Mouse (Mus musculus) heart, adult 11 months (tissue): ENCODE data around the gene Hydin.
"Not testable (repeated sequence)": the region's sequence is repeated elsewhere in the genome, so short reads cannot be mapped to it uniquely, and the experiment has no call there.

Source experiments
- DNase-seq: peaks from one replicate; pipeline ENCODE4 v3.0.0; 2022

Hydin gene

DNA sequence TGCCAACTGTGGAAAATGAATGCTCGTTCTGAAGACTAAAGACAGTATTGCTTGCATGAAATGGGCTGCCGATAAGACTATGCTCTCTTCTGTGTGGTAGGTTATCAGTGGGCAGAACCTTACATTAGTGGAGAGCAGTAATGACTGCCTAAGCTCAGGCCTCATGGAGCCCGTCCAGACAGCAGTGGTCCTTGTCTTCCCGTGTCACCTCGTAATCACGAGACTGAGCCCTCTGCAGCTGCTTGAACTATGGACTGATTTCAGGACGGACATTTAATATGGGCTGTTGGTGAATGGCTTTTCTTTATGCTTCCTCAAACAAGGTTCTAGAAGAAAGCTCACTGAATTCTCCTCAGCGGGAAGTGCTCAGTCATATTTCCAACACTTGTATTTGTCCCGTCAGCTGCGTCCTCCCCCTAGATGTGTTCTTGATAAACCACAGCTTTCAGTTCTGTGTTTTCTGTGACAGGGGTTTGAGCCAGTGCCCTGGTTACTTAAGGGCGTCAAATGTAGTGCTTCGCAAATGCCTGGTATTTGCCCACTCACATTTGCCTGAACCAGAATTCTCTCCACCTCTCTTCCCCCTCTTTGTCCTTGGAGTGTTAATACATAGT is 73.4 kb downstream of the Hydin start:
- DNase-seq = peak; percentile 36

DNA sequence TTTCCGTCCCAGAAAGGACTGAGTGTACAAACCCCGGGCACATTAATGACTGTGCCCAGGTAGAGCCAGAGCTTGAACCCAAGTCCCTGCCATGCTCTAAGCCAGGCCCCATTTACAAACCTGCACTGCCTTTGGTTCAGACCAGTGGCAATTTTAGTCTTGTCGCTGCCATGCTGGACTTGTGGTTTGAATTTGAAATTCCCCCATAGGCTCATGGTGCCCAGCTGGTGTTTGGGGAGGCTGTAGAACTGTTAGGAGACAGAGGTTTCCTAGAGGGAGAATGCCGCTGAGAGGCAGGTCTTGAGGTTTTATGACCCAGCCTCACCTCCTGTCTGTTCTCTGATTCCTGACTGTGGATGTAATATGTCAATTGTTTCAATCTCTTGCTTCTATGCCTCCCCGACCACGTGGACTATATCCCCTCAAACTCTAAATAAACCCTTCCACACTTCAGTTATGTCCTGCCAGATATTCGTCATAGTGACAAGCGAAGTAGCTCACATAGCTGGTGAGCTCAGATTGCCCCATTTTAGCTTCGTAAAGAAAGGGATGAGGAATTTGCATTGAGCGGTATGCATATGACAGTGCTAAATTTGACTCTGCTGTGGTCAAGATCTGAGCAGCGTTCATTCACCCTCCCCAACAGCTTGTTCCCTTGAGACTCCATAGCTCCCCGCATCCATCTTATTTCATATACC is 79.1 kb downstream of the Hydin start:
- DNase-seq = peak; percentile 74

DNA sequence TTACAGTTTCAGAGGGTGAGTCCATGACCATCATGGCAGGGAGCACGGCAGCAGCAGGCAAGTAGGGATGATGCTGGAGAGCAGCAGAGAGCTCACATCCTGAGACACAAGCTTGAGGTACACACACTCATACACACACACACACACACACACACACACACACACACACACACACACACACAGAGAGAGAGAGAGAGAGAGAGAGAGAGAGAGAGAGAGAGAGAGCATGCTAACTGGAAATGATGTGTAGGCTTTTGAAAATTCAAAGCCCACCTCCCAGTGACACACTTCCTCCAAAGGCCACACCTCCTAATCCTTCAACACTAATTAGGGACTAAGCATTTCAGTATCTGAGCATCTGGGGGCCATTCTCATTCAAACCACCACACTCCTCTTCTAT is 80.1 kb downstream of the Hydin start:
- peak; percentile 1 for DNase-seq

DNA sequence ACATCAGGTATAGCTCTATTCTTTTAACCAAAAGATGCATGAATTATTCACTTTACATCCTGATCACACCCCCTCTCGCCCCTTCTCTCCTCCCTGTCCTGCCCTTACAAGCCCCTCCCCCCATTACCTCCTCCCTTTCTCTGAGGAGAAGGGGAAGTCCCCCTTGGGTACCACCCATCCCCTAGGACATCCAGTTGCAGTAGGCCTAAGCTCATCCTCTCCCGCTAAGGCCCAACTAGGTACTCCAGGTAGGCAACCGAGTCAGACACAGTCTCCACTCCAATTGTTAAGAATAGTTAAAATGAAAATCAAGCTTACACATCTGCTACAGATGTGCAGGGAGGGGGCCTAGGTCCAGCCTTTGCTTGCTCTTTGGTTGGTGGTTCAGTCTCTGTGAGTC is 83.9 kb downstream of the Hydin start:
- no peak for DNase-seq

DNA sequence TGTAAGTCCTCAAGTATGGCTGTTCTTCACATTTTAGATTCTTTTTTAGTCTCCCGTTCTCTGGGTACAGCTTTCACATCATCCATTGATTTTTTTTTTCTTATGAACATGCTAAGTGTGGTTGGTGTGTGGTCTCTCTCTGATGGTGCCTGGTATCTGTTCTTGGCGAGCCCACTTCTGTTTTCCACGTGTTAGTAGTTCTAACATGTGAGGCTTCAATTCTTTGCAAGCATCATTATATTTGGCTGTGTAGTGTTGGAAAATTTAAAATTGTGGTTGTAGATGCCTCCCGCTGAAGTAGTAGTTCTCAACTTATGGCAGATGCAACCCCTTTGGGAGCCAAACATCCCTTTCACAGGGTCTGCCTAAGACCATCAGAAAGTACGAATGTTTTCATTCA is 85.1 kb downstream of the Hydin start:
- peak; percentile 37 for DNase-seq

DNA sequence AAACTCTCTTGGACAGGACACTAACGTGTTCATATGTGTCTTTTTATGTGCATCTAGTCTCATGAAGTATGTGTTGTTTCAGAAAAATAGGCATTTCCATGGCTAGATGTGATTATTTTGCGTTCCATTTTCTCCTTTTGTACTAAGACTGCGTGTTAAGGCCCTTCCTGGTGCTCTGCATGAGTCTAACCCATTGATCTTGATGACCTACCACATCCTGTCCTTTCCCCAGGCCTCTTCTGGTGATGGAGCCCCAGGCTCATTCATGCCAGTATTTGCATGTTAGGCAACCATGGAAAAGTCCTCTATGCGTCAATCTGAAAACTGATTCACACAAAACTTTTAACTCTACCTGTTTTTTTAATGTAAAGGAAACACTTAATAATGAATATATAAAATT is 96.2 kb downstream of the Hydin start:
- DNase-seq = peak; percentile 13

DNA sequence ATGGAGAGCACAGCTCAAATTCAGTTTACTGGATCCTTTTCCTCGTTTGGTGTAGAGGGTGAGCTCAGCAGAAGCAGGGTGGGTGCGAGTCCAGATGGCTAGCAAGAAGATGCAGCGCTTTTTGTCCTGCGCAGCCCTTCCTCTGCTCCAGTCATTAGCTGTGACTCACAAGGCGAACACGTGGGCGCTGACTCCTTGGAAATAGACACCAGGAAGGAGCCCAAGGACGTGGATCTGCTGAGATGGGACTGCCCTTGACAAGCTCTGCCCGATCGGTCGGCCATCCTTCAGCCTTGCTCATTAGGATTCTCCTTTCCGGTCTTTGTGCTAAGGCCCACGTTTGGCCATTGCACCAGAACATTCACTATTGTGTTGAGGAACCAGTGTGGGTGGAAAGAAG is 106.1 kb downstream of the Hydin start:
- peak; percentile 92 for DNase-seq

DNA sequence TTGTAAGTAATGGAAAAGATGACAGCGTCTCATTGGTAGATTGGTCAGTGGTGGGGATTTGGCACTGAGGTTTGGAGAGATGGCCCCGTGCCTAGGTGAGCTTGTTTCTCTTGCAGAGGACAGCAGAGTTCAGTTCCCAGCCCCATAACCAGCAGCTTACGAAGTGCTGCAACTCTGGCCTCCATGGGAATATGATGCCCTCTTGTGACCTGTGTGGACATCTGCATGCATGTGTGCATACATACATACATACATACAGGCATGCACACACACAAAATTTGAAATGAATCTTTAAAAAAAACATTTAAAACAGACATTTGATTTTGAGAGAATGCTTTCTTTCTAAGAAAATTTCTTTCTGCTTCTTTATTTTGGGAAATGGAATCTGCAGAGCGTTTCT is 106.9 kb downstream of the Hydin start:
- no peak for DNase-seq

DNA sequence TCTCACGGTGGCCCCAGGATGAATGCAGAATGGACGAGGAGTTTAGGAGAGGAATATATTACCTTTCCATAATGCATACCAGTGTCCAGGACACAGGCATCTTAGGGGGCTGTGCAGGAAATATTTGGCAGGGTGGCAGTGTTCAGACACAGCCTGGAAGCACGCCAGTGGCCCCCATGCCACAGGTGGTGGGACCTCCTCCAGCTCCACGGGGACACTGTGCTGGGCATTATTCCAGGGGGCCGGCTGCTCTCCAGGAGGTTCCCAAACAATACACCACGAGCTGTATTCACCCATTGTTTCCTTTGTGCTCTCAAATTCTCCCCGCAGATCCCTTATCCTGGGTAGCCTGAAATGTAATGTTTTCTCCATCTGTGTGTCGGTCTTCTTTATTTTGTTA is 116.0 kb downstream of the Hydin start:
- DNase-seq = no peak

DNA sequence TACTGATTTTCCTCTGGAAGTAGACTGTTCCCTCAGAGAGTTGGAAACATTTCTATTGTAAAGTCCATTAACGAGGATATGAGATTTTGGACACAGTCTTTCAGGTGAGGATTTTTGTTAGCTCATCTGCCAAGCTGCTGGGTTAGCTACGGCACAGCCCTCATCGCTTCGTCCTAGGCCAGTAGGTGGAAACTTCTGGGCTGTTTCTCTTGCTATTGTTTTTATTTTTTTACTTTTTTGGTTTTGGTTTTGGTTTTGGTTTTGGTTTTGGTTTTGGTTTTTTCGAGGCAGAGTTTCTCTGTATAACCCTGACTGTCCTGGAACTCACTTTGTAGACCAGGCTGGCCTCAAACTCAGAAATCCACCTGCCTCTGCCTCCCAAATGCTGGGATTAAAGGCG is 117.9 kb downstream of the Hydin start:
- not testable (repeated sequence) for DNase-seq

DNA sequence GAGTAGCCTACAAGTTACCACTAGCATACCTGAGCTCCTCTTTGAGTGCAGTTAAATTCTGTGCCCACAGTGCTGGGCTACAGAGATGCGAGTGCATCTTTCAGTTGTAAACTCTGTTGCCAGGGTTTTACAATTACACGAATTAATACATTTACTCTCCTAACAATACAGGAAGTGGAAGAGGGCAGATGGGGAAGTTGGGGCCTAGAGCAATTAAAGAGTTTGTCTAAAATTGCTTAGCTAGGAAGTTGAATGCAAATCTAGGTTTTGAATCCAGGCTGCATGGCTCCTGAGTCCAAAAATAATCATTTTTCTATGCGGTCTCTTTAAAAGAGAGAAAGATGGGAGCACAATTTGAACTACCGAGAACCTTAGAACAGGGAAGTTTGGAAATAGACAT is 128.9 kb downstream of the Hydin start:
- no peak for DNase-seq

DNA sequence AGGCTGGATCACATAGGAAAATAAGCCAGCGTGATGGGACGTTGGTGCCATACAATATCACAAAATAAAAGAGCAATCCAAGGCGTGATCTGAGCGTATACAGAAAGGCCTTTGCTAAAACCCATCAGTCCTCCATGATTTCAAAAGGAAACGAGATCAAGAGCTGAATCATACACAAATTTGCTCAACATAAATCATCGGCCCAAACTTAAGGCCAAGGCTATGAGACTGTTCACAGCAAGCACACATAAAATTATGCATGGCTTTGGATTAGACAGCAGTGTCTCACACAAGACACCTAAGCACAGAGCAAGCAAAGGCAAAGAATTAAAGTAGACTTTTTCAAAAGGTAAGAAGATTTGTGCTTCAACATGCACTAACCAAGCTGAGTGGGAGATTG is 133.8 kb downstream of the Hydin start:
- DNase-seq = no peak

DNA sequence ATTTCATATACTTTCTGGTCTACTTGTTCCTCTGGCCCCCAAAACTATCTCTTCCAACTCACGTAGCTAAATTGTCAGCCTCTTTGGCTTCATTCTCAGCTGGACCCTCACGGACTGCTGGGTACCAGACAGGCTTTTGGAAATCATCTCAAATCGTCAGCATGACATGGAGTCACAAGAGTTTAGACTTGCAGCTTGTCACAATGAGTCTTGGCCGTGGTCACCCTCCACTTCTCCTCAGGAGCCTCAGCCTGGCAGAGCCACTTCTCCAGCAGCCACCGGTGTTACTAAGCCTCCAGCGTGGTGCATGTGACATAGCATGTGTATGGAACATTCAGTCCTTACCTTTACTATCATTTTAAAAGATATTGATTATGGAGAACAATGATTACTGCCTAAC is 135.5 kb downstream of the Hydin start:
- DNase-seq = peak; percentile 61

DNA sequence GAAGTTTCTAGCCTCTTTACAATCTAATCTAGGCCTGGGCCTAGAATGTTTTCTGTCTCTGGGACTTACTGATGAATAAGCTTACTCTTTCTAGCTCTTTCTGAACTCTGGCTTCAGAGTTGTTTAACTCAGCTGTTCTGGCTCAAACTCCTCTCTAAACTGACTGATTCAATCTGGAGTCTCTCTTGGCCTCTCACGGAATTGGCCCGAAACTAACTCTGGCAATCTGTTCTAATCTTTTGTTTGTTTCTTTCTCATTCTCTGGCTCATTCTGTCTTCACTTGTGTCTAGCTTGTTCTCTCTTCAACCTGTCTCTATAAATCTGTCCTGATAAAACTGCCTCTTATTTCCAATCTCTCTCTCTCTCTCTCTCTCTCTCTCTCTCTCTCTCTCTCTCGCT is 137.7 kb downstream of the Hydin start:
- DNase-seq = peak; percentile 13

DNA sequence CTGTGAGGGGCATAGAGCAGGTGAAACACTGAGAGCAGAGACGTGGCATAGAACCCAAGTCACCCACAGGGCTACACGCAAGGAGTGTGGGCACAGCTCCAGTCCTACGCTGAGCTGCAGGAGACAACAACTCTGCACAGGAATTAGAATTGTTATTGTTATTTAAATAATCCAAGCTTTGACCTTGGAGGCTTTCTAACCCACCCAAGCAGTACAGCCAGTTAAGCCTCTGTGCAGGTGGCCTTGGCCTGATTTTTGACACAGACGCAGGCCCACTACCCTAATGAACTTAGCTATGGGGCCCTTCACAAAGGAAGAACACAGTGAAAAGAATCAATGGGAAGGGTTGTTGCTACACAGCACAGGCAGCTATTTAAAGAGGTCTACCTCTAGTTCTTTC is 148.3 kb downstream of the Hydin start:
- peak; percentile 50 for DNase-seq

DNA sequence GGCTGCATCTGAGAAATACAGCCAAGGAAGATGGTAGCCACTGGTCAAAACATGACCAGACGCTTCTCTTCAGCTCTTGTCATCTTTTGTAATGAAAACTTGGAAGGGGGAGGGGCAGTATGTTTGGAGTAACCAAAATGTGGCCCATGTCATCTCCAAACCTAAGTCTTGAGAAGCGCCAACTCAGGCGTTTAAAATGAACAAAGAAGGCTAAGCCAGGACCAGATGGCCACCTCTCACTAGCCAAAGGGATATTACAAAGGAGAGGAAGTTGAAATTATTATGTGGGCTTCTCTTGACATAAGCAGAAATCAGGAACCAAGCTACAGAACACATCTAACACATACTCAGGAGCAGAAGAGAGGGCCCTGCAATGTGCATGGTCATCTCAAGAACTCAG is 150.2 kb downstream of the Hydin start:
- peak; percentile 54 for DNase-seq

DNA sequence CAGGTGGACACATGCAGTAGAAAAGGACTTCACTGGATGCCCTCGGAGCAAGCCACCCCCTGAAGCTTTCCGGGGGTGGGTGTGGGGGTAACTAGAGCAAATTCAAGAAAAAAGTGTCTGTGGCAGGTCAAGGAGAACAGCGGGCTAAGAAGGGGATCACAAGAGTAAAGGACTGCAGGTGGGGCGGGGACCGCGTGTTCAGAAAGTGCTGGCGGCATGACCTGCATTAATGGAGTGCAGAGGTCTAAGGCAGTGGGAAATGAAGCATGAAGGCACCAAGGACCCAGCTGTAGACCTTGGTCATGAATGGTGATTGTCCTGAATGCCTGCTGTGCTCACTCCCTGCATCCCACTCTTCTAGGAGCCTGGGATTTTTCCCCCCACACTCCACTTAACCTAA is 151.0 kb downstream of the Hydin start:
- no peak for DNase-seq

DNA sequence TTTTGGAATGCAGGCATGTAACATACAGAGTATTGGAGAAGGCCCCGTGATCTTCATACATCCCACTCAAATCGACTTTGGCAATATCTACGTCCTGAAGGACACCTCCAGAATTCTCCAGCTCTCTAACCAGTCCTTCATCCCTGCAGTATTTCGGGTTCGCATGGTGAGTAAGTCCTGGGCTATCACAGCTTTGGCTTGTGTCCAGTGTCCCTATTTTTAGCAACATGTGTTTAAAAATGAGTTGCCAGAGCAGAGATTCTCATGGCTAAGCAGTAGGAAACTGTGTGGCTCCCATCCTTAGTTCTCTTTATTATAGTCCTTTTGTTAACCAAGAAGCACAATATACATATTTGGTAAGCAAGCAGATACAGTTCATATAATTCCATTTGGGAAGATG is 152.9 kb downstream of the Hydin start:
- no peak for DNase-seq

DNA sequence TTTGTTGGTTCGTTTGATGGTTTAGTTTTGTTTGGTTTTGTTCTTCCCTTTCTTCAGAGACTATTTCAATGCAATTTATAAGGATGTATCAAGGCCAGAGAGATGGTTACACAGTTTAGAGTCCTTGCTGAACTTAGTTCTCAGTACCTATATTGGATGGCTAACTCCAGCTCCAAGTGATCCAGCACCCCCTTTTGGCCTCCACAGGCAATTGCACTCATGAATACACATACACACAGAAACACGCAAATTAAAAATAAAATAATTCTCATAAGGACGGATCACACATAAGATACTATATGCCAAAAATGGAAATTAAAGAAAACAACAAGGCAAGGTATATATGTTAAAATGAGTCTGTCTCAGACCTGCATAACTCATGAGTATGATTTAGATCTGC is 153.4 kb downstream of the Hydin start:
- DNase-seq = no peak

DNA sequence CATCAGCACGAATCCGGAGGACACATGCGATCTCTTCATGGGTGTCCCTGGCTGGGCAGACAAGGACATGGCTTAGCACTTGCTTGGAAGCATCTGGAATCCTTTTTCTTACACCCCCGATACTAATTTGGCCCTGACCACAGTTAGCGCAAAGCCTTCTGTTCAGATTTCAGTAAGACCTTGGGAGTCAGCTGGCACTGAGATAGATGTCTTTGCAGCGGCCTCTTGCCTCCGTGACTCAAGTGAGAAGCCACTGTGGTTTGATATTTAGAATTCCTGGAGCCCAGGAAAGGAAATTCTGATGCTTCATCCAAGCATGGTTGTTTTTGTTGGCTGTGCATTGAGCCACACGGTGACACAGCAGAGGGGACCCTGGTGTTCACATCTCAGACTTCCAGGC is 157.4 kb downstream of the Hydin start:
- peak; percentile 52 for DNase-seq

DNA sequence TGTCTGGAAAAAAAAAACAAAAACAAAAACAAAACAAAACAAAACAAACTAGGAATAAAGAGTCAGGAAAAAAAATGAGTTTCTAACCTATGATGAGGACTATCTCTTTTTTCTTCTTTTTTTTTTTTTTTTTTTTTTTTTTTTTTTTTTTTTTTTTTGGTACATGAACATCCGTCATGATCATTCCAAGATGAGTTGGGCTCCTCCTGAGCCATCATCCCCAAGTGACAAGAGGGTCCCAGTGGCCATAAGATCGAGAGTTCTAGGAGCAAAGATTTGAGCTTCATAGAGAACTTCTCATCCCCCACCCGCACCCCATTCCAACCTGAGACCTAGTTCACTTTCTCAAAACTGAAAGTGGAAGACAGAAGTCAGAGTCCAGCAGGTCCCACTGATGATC is 164.6 kb downstream of the Hydin start:
- DNase-seq = no peak

DNA sequence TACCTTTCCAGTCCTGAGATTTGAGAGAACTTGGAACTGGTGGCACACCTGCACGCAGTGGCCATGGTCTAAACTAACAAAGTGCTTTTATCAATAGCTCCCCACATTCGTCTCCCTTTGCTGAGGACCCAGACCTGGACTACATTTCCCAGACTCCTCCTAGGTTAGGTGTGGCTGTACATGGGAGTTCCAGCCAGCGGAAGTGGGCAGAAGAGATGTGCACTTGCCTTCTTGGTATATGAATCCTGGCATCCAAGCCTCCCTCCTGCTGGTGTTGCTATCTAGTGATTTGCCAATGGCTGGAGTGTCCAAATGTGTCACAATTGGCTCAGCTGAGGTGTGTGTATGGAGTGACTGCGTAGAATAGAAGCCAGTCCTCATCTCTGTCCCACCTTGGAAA is 173.8 kb downstream of the Hydin start:
- DNase-seq = peak; percentile 76

DNA sequence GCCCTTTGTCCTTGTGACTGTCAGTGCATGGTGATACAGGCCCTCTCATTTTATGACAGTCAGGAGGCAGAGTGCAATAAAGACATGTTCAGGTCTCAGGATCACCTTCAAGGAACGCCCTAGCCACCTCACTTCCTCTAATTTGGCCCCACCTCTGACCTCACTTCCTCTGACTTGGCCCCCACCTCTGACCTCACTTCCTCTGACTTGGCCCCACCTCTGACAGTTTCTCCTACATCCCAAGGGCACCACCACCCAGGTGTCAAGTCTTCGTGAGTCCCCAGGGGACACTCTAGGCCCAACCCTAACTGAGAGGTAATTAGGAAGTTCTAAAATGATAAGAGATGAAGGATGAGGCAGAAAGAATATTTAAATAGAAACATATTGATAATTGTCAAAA is 177.5 kb downstream of the Hydin start:
- DNase-seq = peak; percentile 52

DNA sequence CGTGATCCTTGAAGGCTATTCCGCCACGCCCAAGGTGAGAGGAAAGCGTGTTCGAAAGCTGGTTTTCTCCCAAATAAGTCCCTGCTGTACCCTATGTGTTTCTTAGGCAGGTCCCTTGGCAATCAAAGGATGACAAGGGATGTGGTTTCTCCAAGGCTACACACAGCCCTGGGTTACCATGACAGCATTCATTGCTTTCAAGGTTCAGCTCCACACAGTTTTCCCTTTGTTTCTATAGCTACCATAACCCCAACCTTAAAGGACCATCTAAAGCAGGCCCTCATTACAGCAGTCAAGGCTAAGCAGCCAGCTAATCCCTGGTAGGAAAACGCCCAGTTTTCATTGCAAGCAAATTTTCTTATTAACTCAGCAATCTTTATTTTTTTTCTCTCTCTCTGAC is 183.7 kb downstream of the Hydin start:
- no peak for DNase-seq

DNA sequence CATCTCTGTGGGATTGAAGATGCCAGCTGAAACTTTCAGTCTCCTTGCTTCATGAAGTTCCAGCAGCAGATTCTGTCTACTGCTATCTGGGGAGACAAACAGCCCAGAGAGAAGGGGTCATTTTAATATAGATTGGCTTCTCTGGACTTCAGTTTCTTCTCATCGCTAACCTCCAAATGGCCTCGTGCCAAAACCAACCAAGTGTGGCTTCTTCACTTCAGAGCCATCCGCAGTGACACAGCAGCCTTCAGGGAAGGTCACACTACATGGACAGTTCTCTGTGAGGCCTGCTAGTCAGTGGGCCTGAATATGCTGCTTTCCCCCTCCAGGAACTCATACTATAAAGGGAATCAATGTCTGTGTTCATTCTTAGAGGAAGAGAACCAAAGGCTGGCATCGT is 187.7 kb downstream of the Hydin start:
- DNase-seq = no peak
